Mouse (Mus musculus) CH12.LX (cell line): ENCODE results near the gene Pabpn1l. TPM values are rescaled to one million over a fixed set of nuclear protein-coding genes. Genes with fewer than 3 reads are reported as not detected.

ENCODE experiments used
- DNase-seq: peaks from one replicate; pipeline ENCODE4 v3.0.0-alpha.2; 2013; ENCODE audit errors: extremely low read depth
- H3K27ac ChIP-seq: 2 replicates; pipeline ENCODE4 v1.5.1; 2012; ENCODE audit warnings: low read depth, mild to moderate bottlenecking, control low read depth, moderate library complexity; ENCODE audit not compliant: insufficient read depth
- H3K27me3 ChIP-seq: replicated peaks from 2 replicates; pipeline ENCODE3; 2012; ENCODE audit warnings: inconsistent platforms
- H3K36me3 ChIP-seq, 2 experiments: replicated peaks in 1 of 2; 2 replicates each; pipeline versions ENCODE3 to v1.6.1; 2012; ENCODE audit warnings: inconsistent platforms in 1 of 2, low read length in 1 of 2, mild to moderate bottlenecking in 1 of 2, mixed read lengths in 1 of 2, moderate library complexity in 1 of 2; ENCODE audit not compliant: control insufficient read depth in 1 of 2, insufficient read depth in 1 of 2
- H3K4me1 ChIP-seq, 2 experiments: 2 replicates each; pipeline ENCODE4 v1.6.1; 2012; ENCODE audit warnings: inconsistent platforms in 1 of 2, moderate library complexity in 1 of 2; ENCODE audit not compliant: insufficient read depth in 2 of 2, control insufficient read depth in 1 of 2
- H3K4me2 ChIP-seq: 2 replicates; pipeline ENCODE4 v1.6.1; 2012; ENCODE audit warnings: low read depth, mild to moderate bottlenecking, control low read depth; ENCODE audit not compliant: poor library complexity, insufficient read depth, severe bottlenecking
- H3K4me3 ChIP-seq, 3 experiments: fragments of 150-350 bp in 1 of 3; sonication (generic) in 1 of 3; replicated peaks in 1 of 3; 2 replicates each; pipeline versions ENCODE3 to v1.5.1; 2011 to 2012; ENCODE audit warnings: low read depth in 2 of 3, low read length in 2 of 3, mild to moderate bottlenecking in 2 of 3, moderate library complexity in 2 of 3, control low read depth in 1 of 3, improper control_type of control experiment in 1 of 3, inconsistent platforms in 1 of 3, mixed read lengths in 1 of 3; ENCODE audit not compliant: poor library complexity in 1 of 3
- H3K79me2 ChIP-seq: replicated peaks from 2 replicates; pipeline ENCODE4 v1.6.1; 2012; ENCODE audit warnings: mild to moderate bottlenecking, moderate library complexity; ENCODE audit not compliant: control insufficient read depth, poor library complexity, insufficient read depth, severe bottlenecking; ENCODE audit errors: extremely low read depth
- H3K9ac ChIP-seq: 2 replicates; pipeline ENCODE4 v1.6.1; 2012; ENCODE audit warnings: low read depth, mild to moderate bottlenecking, control low read depth, moderate library complexity; ENCODE audit not compliant: insufficient read depth
- H3K9me3 ChIP-seq: replicated peaks from 2 replicates; pipeline ENCODE3; 2012; ENCODE audit warnings: low read length, inconsistent platforms, mixed read lengths
- CTCF ChIP-seq, 2 experiments: IDR thresholded peaks in 1 of 2; conservative IDR thresholded peaks in 1 of 2; 2 replicates each; pipeline ENCODE4 v1.5.1; 2011 to 2012; ENCODE audit warnings: low read depth in 2 of 2, low read length in 2 of 2, improper control_type of control experiment in 1 of 2, inconsistent platforms in 1 of 2, mild to moderate bottlenecking in 1 of 2, moderate library complexity in 1 of 2
- EP300 ChIP-seq: IDR thresholded peaks from 2 replicates; pipeline ENCODE4 v1.6.1; 2011; ENCODE audit warnings: low read length, improper control_type of control experiment
- ETS1 ChIP-seq: conservative IDR thresholded peaks from 2 replicates; pipeline ENCODE4 v1.6.1; 2012; ENCODE audit warnings: low read depth, mild to moderate bottlenecking, inconsistent platforms, low read length, improper control_type of control experiment, moderate library complexity
- GABPA ChIP-seq: IDR thresholded peaks from 2 replicates; pipeline ENCODE4 v1.6.1; 2012; ENCODE audit warnings: low read depth, low read length, improper control_type of control experiment, inconsistent platforms; ENCODE audit not compliant: insufficient replicate concordance
- IRF4 ChIP-seq: IDR thresholded peaks from 2 replicates; pipeline ENCODE4 v1.6.1; 2014; ENCODE audit warnings: low read depth, mild to moderate bottlenecking, inconsistent platforms, low read length, improper control_type of control experiment
- JUN ChIP-seq: IDR thresholded peaks from 2 replicates; pipeline ENCODE4 v1.6.1; 2011; ENCODE audit warnings: low read depth, mild to moderate bottlenecking, low read length, improper control_type of control experiment, moderate library complexity; ENCODE audit not compliant: insufficient read depth
- JUND ChIP-seq: conservative IDR thresholded peaks from 2 replicates; pipeline ENCODE4 v1.6.1; 2011; ENCODE audit warnings: low read depth, low read length, improper control_type of control experiment
- MAFK ChIP-seq: IDR thresholded peaks from 2 replicates; pipeline ENCODE4 v1.6.1; 2011; ENCODE audit warnings: low read length, improper control_type of control experiment; ENCODE audit not compliant: insufficient replicate concordance
- MXI1 ChIP-seq: IDR thresholded peaks from 2 replicates; pipeline ENCODE4 v1.6.1; 2011; ENCODE audit warnings: mild to moderate bottlenecking, low read depth, low read length, improper control_type of control experiment
- NRF1 ChIP-seq: IDR thresholded peaks from 2 replicates; pipeline ENCODE4 v1.6.1; 2014; ENCODE audit warnings: low read depth, mild to moderate bottlenecking, inconsistent platforms, low read length, improper control_type of control experiment, moderate library complexity
- POLR2A ChIP-seq: IDR thresholded peaks from 2 replicates; pipeline ENCODE4 v1.6.1; 2011; ENCODE audit warnings: low read depth, mild to moderate bottlenecking, improper control_type of control experiment, low read length
- SIN3A ChIP-seq: IDR thresholded peaks from 2 replicates; pipeline ENCODE4 v1.6.1; 2012; ENCODE audit warnings: low read length, improper control_type of control experiment, inconsistent platforms
- TBP ChIP-seq: conservative IDR thresholded peaks from 2 replicates; pipeline ENCODE4 v1.6.1; 2011; ENCODE audit warnings: low read depth, low read length, improper control_type of control experiment
- ZC3H11A ChIP-seq: IDR thresholded peaks from 2 replicates; pipeline ENCODE4 v1.6.1; 2012; ENCODE audit warnings: low read depth, mild to moderate bottlenecking, inconsistent platforms, low read length, improper control_type of control experiment
- ZKSCAN1 ChIP-seq: IDR thresholded peaks from 2 replicates; pipeline ENCODE4 v1.6.1; 2012; ENCODE audit warnings: low read depth, inconsistent platforms, low read length, improper control_type of control experiment, borderline replicate concordance
- ZNF384 ChIP-seq: IDR thresholded peaks from 2 replicates; pipeline ENCODE4 v1.6.1; 2012; ENCODE audit warnings: low read depth, low read length, improper control_type of control experiment, inconsistent platforms
- dilution Hi-C: fragments of 300-500 bp; cut with MboI; formaldehyde crosslinking; loops from 2 replicates; pipeline ENCODE4 v1.14.3; 2020; ENCODE audit warnings: low sequenced_read_pairs; ENCODE audit not compliant: extremely low pct_unique_long_range_greater_than_20kb, extremely low pct_ligation_motif_present
- in situ Hi-C: fragments of 300-500 bp; cut with MboI; formaldehyde crosslinking; loops from 3 replicates; pipeline ENCODE4 v1.14.3; 2019; ENCODE audit warnings: low sequenced_read_pairs, low pct_ligation_motif_present, low pct_unique_long_range_greater_than_20kb, mixed read lengths
- polyA plus RNA-seq: library from polyadenylated mRNA; unstranded; fragments of >175 nt; gene quantifications from 2 replicates; pipeline ENCODE4 v1.2.1, GENCODE M21; 2012; ENCODE audit warnings: low read depth; ENCODE audit not compliant: insufficient read length
- total RNA-seq, 2 experiments: library from RNA; depleted of rRNA; stranded (reverse); fragments of 300-350 nt in 1 of 2; fragments of >200 nt in 1 of 2; gene quantifications; 2 replicates each; pipeline ENCODE4 v1.2.3; 2012 to 2014

Pabpn1l gene
- total and polyA plus RNA-seq, 3 experiments, result not detected

GRCm38 (mm10) chr8:122580926-122581325 lies 41.6 kb downstream of the Pabpn1l start:
- peaks cover 5% of the 10 kb centered on the region; the same call in 1 of the 2 replicates for H3K79me2 ChIP-seq
- TF ChIP-seq SIN3A, result no peak
- TF ChIP-seq, all 38 proteins: peak for 0
- Histone ChIP-seq H3K9ac (no peak overlapping the region), H3K4me2 (no peak overlapping the region), H3K36me3 (peaks cover 10 to 71% of the 10 kb centered on the region in 2 experiments), H3K4me3 (no peak overlapping the region), H3K4me1 (peaks cover 7% of the 10 kb centered on the region in 2 experiments), H3K27me3 (no peaks in the 10 kb centered on the region), H3K27ac (no peak overlapping the region), H3K9me3 (no peaks in the 10 kb centered on the region)
- in situ Hi-C loops (no loop called here), dilution Hi-C loops (no loop called here)
- DNase-seq, result no peak

GRCm38 (mm10) chr8:122579196-122579595 lies 43.3 kb downstream of the Pabpn1l start:
- no peak for DNase-seq
- Histone ChIP-seq H3K9ac (no peak overlapping the region), H3K27ac (no peak overlapping the region), H3K9me3 (no peaks in the 10 kb centered on the region), H3K4me1 (peaks cover 13 to 19% of the 10 kb centered on the region in 2 experiments), H3K4me3 (no peak overlapping the region), H3K4me2 (no peak overlapping the region), H3K36me3 (peaks cover 8 to 63% of the 10 kb centered on the region in 2 experiments), H3K79me2 (peaks cover 17% of the 10 kb centered on the region), H3K27me3 (no peaks in the 10 kb centered on the region)
- TF ChIP-seq ZKSCAN1 (no peak), JUND (no peak), ZC3H11A (no peak), ZNF384 (no peak), POLR2A (no peak), NRF1 (no peak), CTCF (conservative IDR thresholded peaks at IDR 0.05 in 1 of 2, IDR thresholded peaks at IDR 0.05 in 1 of 2; ENCODE audit: low read depth in 2 of 2, low read length in 2 of 2) (no peak), TBP (no peak), JUN (no peak), SIN3A (no peak), IRF4 (no peak), MXI1 (no peak), GABPA (no peak), EP300 (no peak), ETS1 (no peak), MAFK (no peak)
- in situ Hi-C loops, result no loop called here
- dilution Hi-C loops, result no loop called here
